Mouse (Mus musculus) stomach, embryonic 15.5 days (tissue): Measurements from ENCODE around the gene Usp17lc. TPM values are rescaled to one million over a fixed set of nuclear protein-coding genes. Genes with fewer than 3 reads are reported as not detected.
"Not testable (repeated sequence)": the region's sequence is repeated elsewhere in the genome, so short reads cannot be mapped to it uniquely, and the experiment has no call there.

Source experiments
- ATAC-seq: fragments of 200-750 bp; cut with Nextera tagmentation; 2 replicates; pipeline ENCODE4 v1.8.0; 2017; ENCODE audit warnings: low read depth, moderate number of reproducible peaks, moderate TSS enrichment; ENCODE audit not compliant: insufficient read depth, low FRiP score
- H3K27ac ChIP-seq: fragments of 300-500 bp; sonication (generic); 2 replicates; pipeline ENCODE4 v1.5.1; 2015; ENCODE audit warnings: mild to moderate bottlenecking, inconsistent platforms
- H3K27me3 ChIP-seq: fragments of 300-500 bp; sonication (generic); replicated peaks from 2 replicates; pipeline ENCODE4 v1.6.1; 2015; ENCODE audit warnings: inconsistent platforms
- H3K36me3 ChIP-seq: fragments of 300-500 bp; sonication (generic); 2 replicates; pipeline ENCODE4 v1.6.1; 2015; ENCODE audit warnings: inconsistent platforms
- H3K4me1 ChIP-seq: fragments of 300-500 bp; sonication (generic); 2 replicates; pipeline ENCODE4 v1.6.1; 2015; ENCODE audit warnings: inconsistent platforms
- H3K4me2 ChIP-seq: fragments of 300-500 bp; sonication (generic); 2 replicates; pipeline ENCODE4 v1.6.1; 2015; ENCODE audit warnings: mild to moderate bottlenecking, inconsistent platforms
- H3K4me3 ChIP-seq: fragments of 300-500 bp; sonication (generic); replicated peaks from 2 replicates; pipeline ENCODE4 v1.5.1; 2015; ENCODE audit warnings: inconsistent platforms
- H3K9ac ChIP-seq: fragments of 300-500 bp; sonication (generic); 2 replicates; pipeline ENCODE4 v1.6.1; 2015; ENCODE audit warnings: inconsistent platforms
- H3K9me3 ChIP-seq: fragments of 300-500 bp; sonication (generic); 2 replicates; pipeline ENCODE4 v1.6.1; 2016; ENCODE audit warnings: inconsistent platforms
- WGBS: fragments of 180-500 bp; shearing (Covaris S2); methylation state at CpG from one replicate; pipeline ENCODE4 v1.1.7; 2015; 5-methylcytosine and 5-hydroxymethylcytosine counted together
- microRNA-seq: library from miRNA; unstranded; fragments of <30 nt; microRNA quantifications from one replicate; pipeline ENCODE4, GENCODE M21; 2016
- polyA plus RNA-seq: library from polyadenylated mRNA; unstranded; fragments of >200 nt; fragmentation: Nextera tagmentation; extraction: Ambion mirVana; gene quantifications from 2 replicates; pipeline ENCODE4 v1.2.1, GENCODE M21; 2015

The Usp17lc gene
- polyA plus RNA-seq, result not detected in 2 replicates

DNA sequence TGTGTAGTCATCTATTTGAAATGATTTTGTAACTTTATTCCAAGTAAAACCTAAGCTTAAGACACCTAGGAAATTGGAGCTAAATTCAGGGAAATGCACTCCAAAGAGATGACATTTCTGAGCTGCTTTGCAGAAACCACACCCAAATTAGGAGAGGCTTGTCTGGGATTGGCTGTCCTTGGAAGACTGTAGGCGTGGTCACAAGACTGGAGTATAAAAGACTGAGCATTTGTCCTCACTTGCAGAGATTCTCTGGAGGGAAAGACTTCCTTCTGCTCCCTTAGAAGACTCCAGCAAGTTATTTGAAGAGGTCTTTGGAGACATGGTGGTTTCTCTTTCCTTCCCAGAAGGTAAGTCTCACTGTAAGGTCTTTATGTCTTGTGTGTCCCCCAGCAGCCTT is at the start of gene Usp17lc:
Usp17lc (plus strand) TSS at position 301 of the 400 bp plus-strand sequence.
- WGBS, result 64% methylated on average over 1 of the region's 1 CpGs

DNA sequence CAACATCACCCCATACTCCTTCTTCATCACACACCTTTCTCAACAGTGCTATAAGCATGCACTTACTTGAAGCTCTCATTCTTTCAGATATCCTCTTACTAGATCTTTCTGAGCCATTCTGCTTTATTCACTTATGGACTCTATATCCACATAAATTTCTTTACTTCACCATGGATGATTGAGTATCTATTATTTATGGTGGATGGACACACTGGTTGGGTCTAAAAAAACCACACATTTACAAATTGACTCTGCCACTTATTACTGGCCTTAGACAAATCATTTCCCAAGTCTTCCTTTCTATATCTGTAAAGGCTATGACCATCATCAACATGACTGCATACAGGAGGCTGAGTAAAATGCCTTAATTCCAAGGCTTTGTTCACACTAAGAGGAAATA is 28.8 kb upstream of the Usp17lc start, which contains the start of gene Olfr603:
Olfr603 (minus strand) TSS at position 101 of the 400 bp plus-strand sequence.
- ATAC-seq, result no peak
- no peak within 1 kb of the TSS for H3K4me2 ChIP-seq
- no peaks in the 10 kb centered on the region for H3K36me3 ChIP-seq
- no peaks in the 10 kb centered on the region for H3K27me3 ChIP-seq
- no peak within 1 kb of the TSS for H3K4me3 ChIP-seq
- no peak within 1 kb of the TSS for H3K9ac ChIP-seq
- no peak within 1 kb of the TSS for H3K27ac ChIP-seq
- H3K9me3 ChIP-seq, result no peaks in the 10 kb centered on the region
- H3K4me1 ChIP-seq, result no peaks in the 10 kb centered on the region

More for the DNA sequence above, at the start of gene Usp17lc:
- not testable (repeated sequence) for H3K9me3 ChIP-seq, H3K27me3 ChIP-seq, H3K9ac ChIP-seq, ATAC-seq, H3K4me3 ChIP-seq, H3K4me1 ChIP-seq, H3K4me2 ChIP-seq, H3K27ac ChIP-seq, H3K36me3 ChIP-seq

DNA sequence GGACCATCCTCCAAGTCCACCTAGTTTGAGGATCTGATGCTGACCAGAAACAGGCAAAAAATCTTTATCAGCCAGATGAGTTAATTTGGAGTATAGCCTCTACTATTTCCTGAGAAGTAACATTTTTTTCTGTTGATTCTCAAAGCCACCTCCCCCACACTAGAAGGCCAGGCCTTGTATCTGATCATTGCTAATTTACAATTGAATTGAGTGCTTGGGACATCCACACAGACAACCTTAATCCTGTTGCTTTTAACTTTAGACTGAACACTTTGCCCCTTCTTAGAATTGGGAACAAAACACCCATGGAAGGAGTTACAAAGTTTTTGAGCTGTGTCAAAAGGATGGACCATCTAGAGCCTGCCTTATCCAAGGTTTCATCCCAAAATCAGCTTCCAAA is 17.1 kb upstream of the Usp17lc start:
- no peak overlapping the region for H3K4me3 ChIP-seq
- H3K4me1 ChIP-seq, result no peaks in the 10 kb centered on the region
- ATAC-seq, result no peak

DNA sequence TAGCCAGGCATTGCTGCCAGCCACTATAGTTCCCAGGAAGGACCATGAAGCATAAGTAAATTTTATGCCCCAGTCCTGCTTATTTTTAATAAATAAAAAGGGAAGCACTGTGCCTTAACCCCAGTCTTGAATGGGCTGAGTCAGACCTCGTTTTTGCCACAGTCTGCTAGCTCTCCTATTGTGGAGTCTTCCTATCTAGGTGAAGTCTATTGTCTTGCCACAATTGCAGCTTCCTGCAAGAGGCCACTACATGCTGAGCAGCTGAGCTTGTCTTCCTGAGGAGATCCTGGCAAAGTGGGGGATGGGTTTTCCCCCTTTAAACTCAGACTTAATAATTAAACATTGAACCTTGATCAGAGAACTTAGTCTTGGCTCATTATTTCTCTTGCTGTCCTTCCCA is 15.9 kb upstream of the Usp17lc start:
- no peaks in the 10 kb centered on the region for H3K36me3 ChIP-seq
- no peaks in the 10 kb centered on the region for H3K9me3 ChIP-seq
- no peak for ATAC-seq
- no peak overlapping the region for H3K4me2 ChIP-seq
- H3K27ac ChIP-seq, result no peak overlapping the region
- no peaks in the 10 kb centered on the region for H3K4me1 ChIP-seq
- H3K9ac ChIP-seq, result no peak overlapping the region
- no peak overlapping the region for H3K4me3 ChIP-seq
- WGBS, result 9% methylated on average over 1 of the region's 1 CpGs
- H3K27me3 ChIP-seq, result no peaks in the 10 kb centered on the region

More for the DNA sequence above, 17.1 kb upstream of the Usp17lc start:
- H3K27ac ChIP-seq, result no peak overlapping the region
- H3K9me3 ChIP-seq, result no peaks in the 10 kb centered on the region
- H3K9ac ChIP-seq, result no peak overlapping the region
- no peak overlapping the region for H3K4me2 ChIP-seq
- H3K27me3 ChIP-seq, result no peaks in the 10 kb centered on the region
- H3K36me3 ChIP-seq, result no peaks in the 10 kb centered on the region

DNA sequence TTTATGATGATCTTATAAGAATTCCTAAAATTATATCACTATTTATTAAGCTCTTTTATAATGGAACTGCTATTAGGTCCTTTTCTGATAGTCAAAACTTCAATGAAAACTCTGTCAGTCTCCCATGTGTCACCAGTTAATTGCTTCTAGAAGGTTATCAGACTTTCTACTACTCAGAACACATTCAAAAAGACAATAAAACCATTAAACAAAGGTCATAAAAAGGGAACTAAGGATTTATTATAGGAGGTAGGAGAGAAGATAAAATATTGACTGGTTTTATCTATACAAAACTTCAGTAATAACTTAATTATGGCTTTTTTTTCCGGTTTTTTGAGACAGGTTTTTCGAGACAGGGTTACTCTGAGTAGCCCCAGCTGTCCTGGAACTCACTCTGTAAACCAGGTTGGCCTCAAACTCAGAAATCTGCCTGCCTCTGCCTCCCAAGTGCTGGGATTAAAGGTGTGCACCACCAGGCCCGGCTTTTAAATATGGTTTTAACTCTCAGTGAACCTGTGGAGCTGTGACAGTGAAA is 8.3 kb upstream of the Usp17lc start:
- not testable (repeated sequence) for H3K27ac ChIP-seq, H3K27me3 ChIP-seq, H3K9ac ChIP-seq, H3K4me3 ChIP-seq, H3K36me3 ChIP-seq, ATAC-seq, H3K9me3 ChIP-seq, H3K4me2 ChIP-seq, H3K4me1 ChIP-seq
- WGBS, result 71% methylated on average over 3 of the region's 3 CpGs

DNA sequence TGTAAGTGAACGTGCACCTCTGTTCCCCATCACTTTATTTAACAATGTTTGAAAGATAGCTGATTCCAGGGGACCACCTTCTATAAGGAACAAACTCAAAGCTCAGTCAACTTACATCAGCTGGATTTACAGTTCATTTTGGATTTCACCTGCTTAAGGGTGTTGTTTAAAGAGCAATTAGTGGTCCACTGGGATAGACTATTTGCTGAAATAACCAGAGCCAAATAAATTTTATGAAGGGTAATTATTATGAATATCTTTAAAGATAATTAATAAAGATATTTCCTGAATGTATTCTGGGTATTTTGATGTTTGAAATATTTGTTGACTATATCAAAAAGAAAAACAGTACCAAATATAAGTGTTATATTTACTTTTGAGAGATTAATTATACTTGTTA is 30.5 kb downstream of the Usp17lc start, which contains the start of gene Olfr605:
Olfr605 (minus strand) TSS at position 101 of the 400 bp plus-strand sequence.
- Histone ChIP-seq H3K9me3 (no peaks in the 10 kb centered on the region), H3K27me3 (no peaks in the 10 kb centered on the region), H3K4me2 (no peak within 1 kb of the TSS), H3K9ac (no peak within 1 kb of the TSS), H3K4me1 (no peaks in the 10 kb centered on the region), H3K36me3 (no peaks in the 10 kb centered on the region), H3K4me3 (no peak within 1 kb of the TSS), H3K27ac (no peak within 1 kb of the TSS)
- ATAC-seq, result no peak
- 63% methylated on average over 1 of the region's 1 CpGs for WGBS

DNA sequence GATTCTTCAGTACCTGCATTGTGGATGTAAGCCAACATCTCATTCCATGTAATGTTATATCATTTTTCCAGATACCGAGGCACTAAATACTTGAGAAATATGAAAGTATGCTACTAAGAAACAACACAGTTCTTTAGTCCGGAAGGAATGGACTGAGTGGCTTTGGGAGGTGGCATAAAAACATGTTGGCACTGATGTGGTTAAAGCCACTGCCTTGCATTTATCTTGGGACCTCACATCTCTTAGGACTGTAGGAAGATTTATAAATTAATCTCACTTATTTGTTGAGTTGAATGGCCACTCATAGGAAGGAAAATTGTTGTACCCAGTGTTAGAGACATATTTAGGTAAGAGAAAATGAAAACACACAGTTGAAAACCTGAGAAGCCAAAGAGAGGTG is 33.9 kb downstream of the Usp17lc start, which contains the start of gene Olfr606:
Olfr606 (plus strand) TSS at position 301 of the 400 bp plus-strand sequence.
- no peaks in the 10 kb centered on the region for H3K36me3 ChIP-seq
- ATAC-seq, result no peak
- no peak within 1 kb of the TSS for H3K9ac ChIP-seq
- H3K4me2 ChIP-seq, result no peak within 1 kb of the TSS
- H3K9me3 ChIP-seq, result no peaks in the 10 kb centered on the region
- H3K27me3 ChIP-seq, result no peaks in the 10 kb centered on the region
- 90% methylated on average over 2 of the region's 2 CpGs for WGBS
- H3K4me1 ChIP-seq, result no peaks in the 10 kb centered on the region
- no peak within 1 kb of the TSS for H3K4me3 ChIP-seq
- H3K27ac ChIP-seq, result no peak within 1 kb of the TSS

DNA sequence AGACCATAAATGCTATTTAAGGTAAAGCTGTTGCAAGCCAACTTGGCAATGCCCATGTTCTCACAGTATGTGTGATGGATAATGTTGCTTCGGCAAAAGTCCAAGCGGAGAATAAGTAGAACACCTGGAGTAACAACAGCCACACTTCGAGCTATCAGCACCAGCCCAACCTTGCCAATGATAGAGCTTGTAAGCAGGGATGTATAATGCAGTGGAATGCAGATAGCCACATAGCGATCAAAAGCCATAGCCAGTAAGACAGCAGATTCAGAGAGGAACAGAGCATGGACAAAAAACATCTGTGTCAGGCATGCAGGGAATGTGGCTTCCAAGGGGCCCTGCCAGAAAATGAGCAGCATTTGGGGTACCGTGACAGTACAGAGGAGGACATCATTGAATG is 45.7 kb downstream of the Usp17lc start:
- no peak for ATAC-seq
- Histone ChIP-seq H3K9me3 (no peaks in the 10 kb centered on the region), H3K27me3 (no peaks in the 10 kb centered on the region), H3K36me3 (no peaks in the 10 kb centered on the region), H3K4me3 (no peak overlapping the region), H3K4me1 (no peaks in the 10 kb centered on the region), H3K27ac (no peak overlapping the region), H3K4me2 (no peak overlapping the region), H3K9ac (no peak overlapping the region)
- WGBS, result 78% methylated on average over 5 of the region's 5 CpGs

Small RNA genes lying within 50 kb of the gene (microRNA-seq; reads per million reads assigned to microRNA genes)
- gene Gm25774, result not detected

Other genes starting within 250 kb of the Usp17lc start
- not detected in 2 replicates for gene Olfr591, start 236.7 kb upstream of the Usp17lc start, polyA plus RNA-seq
- not detected in 2 replicates for gene Olfr592, start 230.3 kb upstream of the Usp17lc start, polyA plus RNA-seq
- not detected in 2 replicates for gene Olfr593, start 203.2 kb upstream of the Usp17lc start, polyA plus RNA-seq
- gene Olfr594, start 198.1 kb upstream of the Usp17lc start, polyA plus RNA-seq, result not detected in 2 replicates
- gene Usp17ld, start 162.6 kb upstream of the Usp17lc start, polyA plus RNA-seq, result not detected in 2 replicates
- gene Olfr596, start 109.4 kb upstream of the Usp17lc start, polyA plus RNA-seq, result not detected in 2 replicates
- gene Olfr597, start 98.8 kb upstream of the Usp17lc start, polyA plus RNA-seq, result not detected in 2 replicates
- not detected in 2 replicates for gene Olfr598, start 91.5 kb upstream of the Usp17lc start, polyA plus RNA-seq
- gene Olfr599, start 79.2 kb upstream of the Usp17lc start, polyA plus RNA-seq, result not detected in 2 replicates
- gene Olfr600, start 65.4 kb upstream of the Usp17lc start, polyA plus RNA-seq, result not detected in 2 replicates
- not detected in 2 replicates for gene Olfr601, start 52.4 kb upstream of the Usp17lc start, polyA plus RNA-seq
- gene Olfr603, start 28.9 kb upstream of the Usp17lc start, polyA plus RNA-seq, result not detected in 2 replicates
- gene Olfr605, start 30.4 kb downstream of the Usp17lc start, polyA plus RNA-seq, result not detected in 2 replicates
- not detected in 2 replicates for gene Olfr606, start 34.0 kb downstream of the Usp17lc start, polyA plus RNA-seq
- not detected in 2 replicates for gene Olfr607, start 49.1 kb downstream of the Usp17lc start, polyA plus RNA-seq
- not detected in 2 replicates for gene Olfr608, start 54.8 kb downstream of the Usp17lc start, polyA plus RNA-seq
- gene Olfr609, start 83.0 kb downstream of the Usp17lc start, polyA plus RNA-seq, result not detected in 2 replicates
- gene Olfr610, start 97.0 kb downstream of the Usp17lc start, polyA plus RNA-seq, result not detected in 2 replicates
- not detected in 2 replicates for gene Olfr611, start 105.8 kb downstream of the Usp17lc start, polyA plus RNA-seq
- not detected in 2 replicates for gene Olfr612, start 127.6 kb downstream of the Usp17lc start, polyA plus RNA-seq
- not detected in 2 replicates for gene Olfr613, start 133.0 kb downstream of the Usp17lc start, polyA plus RNA-seq
- gene Olfr615, start 141.0 kb downstream of the Usp17lc start, polyA plus RNA-seq, result not detected in 2 replicates
- not detected in 2 replicates for gene Olfr616, start 154.1 kb downstream of the Usp17lc start, polyA plus RNA-seq
- gene Olfr617, start 158.0 kb downstream of the Usp17lc start, polyA plus RNA-seq, result not detected in 2 replicates
- not detected in 2 replicates for gene Olfr618, start 175.0 kb downstream of the Usp17lc start, polyA plus RNA-seq
- gene Olfr619, start 185.5 kb downstream of the Usp17lc start, polyA plus RNA-seq, result not detected in 2 replicates
- gene Olfr620, start 197.5 kb downstream of the Usp17lc start, polyA plus RNA-seq, result not detected in 2 replicates
- not detected in 2 replicates for gene Olfr622, start 227.6 kb downstream of the Usp17lc start, polyA plus RNA-seq
- not detected in 2 replicates for gene Olfr623, start 248.6 kb downstream of the Usp17lc start, polyA plus RNA-seq